Mouse (Mus musculus): Measurements from ENCODE around the gene Slc12a8. TPM values are rescaled to one million over a fixed set of nuclear protein-coding genes. Genes with fewer than 3 reads are reported as not detected.

Gene Slc12a8
- total RNA-seq, 2 experiments from 2014 or later: 0.76 to 0.93 TPM

DNA sequence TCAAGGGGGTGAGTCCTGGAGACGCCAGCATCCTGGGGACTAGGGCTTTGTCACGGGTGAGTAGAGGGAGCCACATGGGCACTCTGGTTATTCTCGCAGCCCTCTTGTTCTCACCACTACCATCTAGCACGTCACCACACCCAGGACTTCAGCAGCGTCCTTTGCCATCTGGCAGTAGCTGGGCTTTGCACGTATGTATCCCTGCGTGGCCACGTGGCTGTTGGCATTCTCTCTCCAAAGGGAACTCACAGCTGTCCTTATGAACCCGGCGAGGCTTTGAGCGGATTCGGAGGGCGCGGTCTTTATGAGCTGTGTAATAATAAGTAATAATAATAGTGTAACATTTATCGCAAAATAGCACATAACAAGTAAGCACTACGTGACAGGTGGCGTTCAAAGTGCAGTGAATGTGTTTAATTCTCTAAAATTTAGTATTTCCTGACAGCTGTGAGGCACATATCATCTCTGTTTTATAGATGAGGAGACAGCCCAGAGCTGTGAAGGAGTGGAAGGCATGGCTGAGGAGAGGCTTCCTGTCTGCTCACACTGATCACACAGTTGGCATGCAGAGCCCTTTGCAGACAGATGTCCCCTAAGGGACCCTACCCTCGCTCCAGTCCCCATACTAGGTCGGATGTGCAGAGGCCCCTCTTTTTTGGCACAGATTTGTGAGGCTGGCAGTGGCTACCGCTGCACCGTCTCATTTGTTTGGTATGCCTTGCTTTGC lies 20.5 kb downstream of the Slc12a8 start:
- no peak for DNase-seq

GRCm38 (mm10) chr16:33544346-33544745 lies 27.2 kb downstream of the Slc12a8 start:
- DNase-seq: no peak

GRCm38 (mm10) chr16:33545530-33545929 lies 28.4 kb downstream of the Slc12a8 start:
- DNase-seq: no peak

- DNase-seq: no peak
Observed at GRCm38 (mm10) chr16:33553689-33554342, 36.7 kb downstream of the Slc12a8 start.

- DNase-seq: no peak
Observed at GRCm38 (mm10) chr16:33558121-33558520, 41.0 kb downstream of the Slc12a8 start.

GRCm38 (mm10) chr16:33560281-33560680 lies 43.2 kb downstream of the Slc12a8 start:
- DNase-seq: peak; percentile 89 to 91

GRCm38 (mm10) chr16:33561308-33562009 lies 44.3 kb downstream of the Slc12a8 start:
- no peak for DNase-seq

GRCm38 (mm10) chr16:33562874-33563537 lies 45.9 kb downstream of the Slc12a8 start:
- peak; percentile 39 to 55 for DNase-seq

GRCm38 (mm10) chr16:33563538-33564013 lies 46.4 kb downstream of the Slc12a8 start:
- DNase-seq: no peak

GRCm38 (mm10) chr16:33566467-33566866 lies 49.3 kb downstream of the Slc12a8 start:
- DNase-seq: peak in 1 of 2 experiments; percentile 30

DNA sequence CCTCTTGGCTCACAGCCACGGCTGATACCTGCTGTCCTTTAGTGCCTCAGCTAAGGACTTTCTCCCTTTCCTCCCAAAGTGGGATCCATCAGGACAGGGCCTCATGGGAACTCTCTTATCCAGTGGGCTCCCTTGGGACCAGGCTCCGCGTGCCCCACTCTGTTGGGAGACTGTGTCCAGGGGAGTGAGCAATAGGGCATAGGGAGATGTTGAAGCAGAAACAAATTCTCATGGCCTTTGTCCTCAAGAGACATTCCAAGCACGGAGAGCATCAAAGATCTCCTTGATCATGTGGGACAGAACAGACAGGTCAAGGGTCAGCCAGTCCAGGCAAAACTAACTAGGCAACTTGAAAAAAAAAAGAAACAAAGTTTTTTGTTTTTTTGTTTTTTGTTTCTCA lies 50.6 kb downstream of the Slc12a8 start:
- DNase-seq: peak in 1 of 2 experiments; percentile 36

GRCm38 (mm10) chr16:33568269-33569016 lies 51.3 kb downstream of the Slc12a8 start:
- DNase-seq: no peak

- DNase-seq: no peak
Observed at GRCm38 (mm10) chr16:33572646-33573045, 55.5 kb downstream of the Slc12a8 start.

- DNase-seq: no peak
Observed at GRCm38 (mm10) chr16:33573703-33574102, 56.6 kb downstream of the Slc12a8 start.

GRCm38 (mm10) chr16:33575728-33576127 lies 58.6 kb downstream of the Slc12a8 start:
- no peak for DNase-seq

GRCm38 (mm10) chr16:33576271-33577189 lies 59.4 kb downstream of the Slc12a8 start:
- peak in 1 of 2 experiments; percentile 23 for DNase-seq

DNA sequence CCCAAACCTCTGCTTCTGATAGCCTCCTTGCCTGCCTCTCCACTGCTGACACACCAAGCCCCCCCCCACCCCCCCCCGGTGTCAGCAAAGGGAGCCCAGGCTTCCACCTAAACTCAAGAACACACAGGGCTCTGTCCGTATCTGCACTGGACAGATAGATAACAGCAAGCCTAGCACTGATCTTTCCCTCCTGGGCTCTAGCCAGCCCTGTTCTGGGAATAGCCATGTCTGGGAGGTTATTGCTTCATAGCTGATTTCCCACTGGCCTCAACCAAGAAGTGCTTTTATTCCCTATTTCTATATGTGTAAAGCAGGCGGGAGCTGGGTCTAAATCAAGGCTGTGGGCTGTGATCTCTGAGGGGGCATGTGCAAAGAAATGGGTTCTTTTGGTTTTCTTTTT lies 61.3 kb downstream of the Slc12a8 start:
- DNase-seq: peak in 1 of 2 experiments; percentile 36

GRCm38 (mm10) chr16:33580331-33580730 lies 63.2 kb downstream of the Slc12a8 start:
- DNase-seq: no peak

- DNase-seq: peak in 1 of 2 experiments; percentile 52
Observed at GRCm38 (mm10) chr16:33580736-33581241, 63.7 kb downstream of the Slc12a8 start.

- peak in 1 of 2 experiments; percentile 62 for DNase-seq
Observed at GRCm38 (mm10) chr16:33581661-33582099, 64.6 kb downstream of the Slc12a8 start.

Measured in adrenal gland, postnatal 36 days (tissue).